Mouse (Mus musculus): ENCODE results near the gene Kcnk3.

Gene Kcnk3

GRCm38 (mm10) chr5:30674001-30674400, 86.0 kb downstream of the Kcnk3 start:
- DNase-seq (ENCODE audit: low spot score) = no peak
